Mouse (Mus musculus): Measurements from ENCODE around the gene Ppp1r9b.

The Ppp1r9b gene

DNA sequence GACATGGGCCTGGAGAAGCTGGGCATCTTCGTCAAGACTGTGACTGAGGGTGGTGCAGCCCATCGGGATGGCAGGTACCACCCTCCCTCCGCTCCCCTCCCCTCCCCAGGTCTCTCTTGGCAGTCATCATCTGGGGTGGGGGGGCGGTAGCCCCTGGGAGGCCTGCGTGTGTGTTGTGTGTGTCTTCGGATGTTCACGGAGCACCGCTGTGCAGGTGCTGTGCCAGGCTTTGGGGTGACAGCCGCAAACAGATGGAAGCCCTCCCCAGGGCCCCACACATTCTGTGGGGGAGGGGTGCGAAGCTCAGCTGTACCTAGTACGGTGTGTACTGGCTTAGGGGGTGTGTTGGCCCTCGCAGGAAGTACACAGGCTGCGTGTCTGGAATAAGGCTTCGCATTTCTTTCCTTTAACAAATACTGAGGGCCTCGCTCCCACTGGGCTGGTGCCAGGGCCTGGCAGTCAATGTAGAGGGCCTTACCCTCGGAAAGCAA is 7.3 kb downstream of the Ppp1r9b start:
- DNase-seq (ENCODE audit: low spot score in 2 of 2): peak; percentile 67 to 68

DNA sequence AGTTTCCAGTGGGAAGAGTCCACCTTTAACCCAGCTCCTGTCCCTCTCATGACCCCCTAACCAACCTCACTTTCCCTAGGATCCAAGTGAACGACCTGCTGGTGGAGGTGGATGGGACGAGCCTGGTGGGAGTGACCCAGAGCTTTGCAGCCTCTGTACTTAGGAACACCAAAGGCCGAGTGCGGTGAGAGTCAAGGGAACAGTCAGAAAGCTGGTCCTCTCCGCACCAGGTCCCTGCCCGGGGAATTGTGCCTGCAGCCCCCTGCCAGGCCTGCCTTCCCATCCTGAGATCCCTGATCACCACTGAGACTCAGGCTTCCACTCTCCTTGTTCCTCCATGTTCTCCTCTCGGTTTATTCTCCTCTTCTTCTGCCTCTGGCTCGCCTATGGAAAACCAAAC is 9.3 kb downstream of the Ppp1r9b start:
- peak; percentile 38 to 47 for DNase-seq (ENCODE audit: low spot score in 2 of 2)

DNA sequence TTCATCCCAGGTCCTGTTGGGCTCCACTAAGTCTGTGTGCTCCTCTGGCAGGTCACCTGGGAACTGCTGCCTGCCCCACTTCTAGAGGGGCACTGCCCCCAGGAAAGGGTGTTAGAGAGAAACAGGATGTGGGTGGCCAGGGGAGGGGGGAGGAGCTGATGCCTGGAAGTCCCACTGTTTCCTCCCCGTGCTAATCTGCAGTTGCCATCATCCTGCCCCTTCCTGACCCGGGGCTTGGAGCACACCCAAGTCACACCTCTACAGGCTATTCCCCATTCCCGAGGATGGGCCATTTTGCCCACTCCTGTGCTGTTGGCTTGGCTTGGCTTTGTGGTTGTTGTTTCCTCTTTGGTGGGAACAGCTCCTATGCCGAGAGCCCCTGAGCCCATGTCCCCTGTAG is 9.7 kb downstream of the Ppp1r9b start:
- peak in 1 of 2 experiments; percentile 59 for DNase-seq (ENCODE audit: low spot score in 2 of 2)

DNA sequence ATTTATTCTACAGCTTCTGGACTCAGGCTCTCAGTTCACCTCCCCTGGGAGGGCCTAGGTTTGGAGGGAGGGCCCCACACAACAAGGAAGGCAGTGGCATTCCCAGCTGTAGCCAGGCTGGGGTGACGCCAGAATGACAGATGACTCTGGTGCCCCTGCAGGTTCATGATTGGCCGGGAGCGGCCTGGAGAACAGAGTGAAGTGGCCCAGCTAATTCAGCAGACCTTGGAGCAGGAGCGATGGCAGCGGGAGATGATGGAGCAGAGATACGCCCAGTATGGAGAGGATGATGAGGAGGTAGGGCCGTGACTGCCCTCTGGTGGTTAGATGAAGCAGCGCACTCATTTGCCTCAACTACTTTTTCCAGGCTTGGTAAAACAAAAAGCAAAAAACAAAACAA is 10.2 kb downstream of the Ppp1r9b start:
- DNase-seq (ENCODE audit: low spot score in 2 of 2): peak; percentile 74 to 84

DNA sequence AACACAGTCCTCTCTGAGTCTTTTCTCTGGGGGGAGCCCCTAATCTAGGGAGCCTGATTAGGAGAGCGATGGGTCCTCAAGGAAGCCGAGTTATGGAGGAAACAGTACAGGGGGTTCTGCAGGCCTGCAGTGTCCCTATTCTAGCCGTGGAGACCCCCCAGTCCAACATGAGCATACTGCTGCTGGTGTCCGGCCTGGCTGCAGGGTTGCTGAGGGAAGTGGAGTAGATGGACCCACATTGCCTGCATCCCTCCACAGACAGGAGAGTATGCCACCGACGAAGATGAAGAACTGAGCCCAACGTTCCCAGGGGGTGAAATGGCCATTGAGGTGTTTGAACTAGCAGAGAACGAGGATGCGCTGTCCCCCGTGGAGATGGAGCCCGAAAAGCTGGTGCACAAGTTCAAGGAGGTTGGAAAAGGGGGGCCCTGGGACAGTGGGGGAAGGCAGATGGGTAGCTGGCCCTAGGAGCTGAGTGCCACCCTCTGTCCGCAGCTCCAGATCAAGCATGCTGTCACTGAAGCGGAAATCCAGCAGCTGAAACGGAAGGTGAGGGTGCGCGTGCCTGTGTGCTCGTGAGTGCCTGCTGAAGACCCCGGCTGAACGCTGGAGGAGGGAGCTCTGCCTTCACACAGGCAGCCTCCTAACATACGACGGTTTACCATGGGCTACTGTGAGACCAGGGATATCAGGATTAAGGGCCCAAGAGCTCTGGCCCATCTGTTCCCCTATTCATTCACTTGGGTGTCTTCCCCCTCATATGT is 10.9 kb downstream of the Ppp1r9b start:
- DNase-seq (ENCODE audit: low spot score in 2 of 2): no peak

DNA sequence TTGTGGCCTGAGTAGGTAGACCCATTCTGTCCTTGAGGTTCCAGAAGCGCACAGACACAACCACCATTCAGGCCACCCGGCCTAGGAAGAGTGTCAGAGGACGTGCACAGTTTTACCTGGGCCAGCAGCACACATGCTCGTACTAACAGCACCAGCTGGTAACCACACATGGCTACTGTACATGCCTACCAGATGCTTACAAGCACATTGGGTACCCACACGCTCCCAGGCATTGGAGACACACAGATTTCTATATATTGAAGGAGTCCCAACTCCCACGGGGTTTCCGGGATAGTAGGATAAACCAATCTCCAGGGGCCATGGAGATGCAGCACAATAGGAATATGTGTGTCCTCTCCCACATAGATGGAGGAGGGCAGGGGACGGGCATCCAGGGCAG is 11.9 kb downstream of the Ppp1r9b start:
- no peak for DNase-seq (ENCODE audit: low spot score in 2 of 2)

DNA sequence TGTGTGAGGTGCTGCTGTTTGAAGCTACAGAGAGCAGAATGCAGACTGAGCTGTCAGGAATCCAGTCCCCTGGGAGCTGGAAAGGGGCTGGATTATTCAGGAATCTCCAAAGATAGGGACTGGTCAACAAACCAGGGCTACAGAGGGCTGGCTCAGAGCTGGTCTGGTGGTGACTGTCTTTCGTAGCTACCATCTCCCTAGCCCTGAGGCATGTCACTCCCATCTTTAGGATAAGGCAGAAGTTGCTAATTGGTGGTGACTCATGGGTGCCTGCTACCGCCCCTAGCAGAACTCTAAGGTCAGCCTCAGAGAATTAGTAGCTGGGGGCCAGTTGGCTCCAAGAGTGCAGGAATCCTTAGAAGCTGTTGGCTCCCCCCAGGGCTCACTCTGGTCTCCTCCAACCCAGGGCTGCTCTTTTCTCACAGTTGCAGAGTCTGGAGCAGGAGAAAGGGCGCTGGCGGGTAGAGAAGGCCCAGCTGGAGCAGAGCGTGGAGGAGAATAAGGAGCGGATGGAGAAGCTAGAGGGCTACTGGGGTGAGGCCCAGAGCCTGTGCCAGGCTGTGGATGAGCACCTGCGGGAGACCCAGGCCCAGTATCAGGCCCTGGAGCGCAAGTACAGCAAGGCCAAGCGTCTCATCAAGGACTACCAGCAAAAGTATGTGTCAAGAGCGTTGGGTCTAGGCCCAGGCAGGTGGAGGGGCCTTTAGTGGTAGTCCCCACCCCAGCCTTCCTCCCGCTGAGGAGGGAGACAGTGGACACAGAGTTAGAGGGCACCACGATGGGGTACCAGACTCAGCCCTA is 13.5 kb downstream of the Ppp1r9b start:
- DNase-seq (ENCODE audit: low spot score in 2 of 2): no peak

DNA sequence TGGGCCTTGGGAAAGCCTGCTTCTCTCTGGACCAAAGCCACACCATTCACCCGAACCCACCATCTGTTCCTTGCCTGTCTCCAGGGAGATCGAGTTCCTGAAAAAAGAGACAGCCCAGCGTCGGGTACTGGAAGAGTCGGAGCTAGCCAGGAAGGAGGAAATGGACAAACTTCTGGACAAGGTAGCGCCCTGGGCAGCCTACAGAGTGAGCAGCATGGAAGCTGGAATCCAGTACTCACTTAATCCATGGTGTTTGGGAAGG is 14.0 kb downstream of the Ppp1r9b start:
- DNase-seq (ENCODE audit: low spot score in 2 of 2): no peak

DNA sequence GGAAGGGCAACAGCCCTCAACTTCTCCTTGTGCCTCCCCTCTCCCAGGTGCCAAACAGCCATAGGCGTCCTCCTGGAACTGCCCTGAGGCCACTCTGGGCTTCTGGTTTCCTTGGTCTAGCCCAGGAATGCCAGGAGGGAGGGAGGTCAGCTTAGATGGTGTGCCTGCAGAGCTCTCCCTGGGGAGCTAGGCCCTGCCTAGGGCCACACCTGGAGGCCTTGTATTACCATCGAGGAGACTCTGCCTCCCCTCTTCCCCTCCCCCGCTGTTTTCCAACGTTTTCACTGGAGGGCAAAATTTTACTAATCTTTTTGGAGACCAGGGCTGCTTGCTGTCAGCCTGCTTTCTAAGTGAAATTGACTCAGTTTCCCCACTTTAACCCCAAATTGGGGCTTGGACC is 15.2 kb downstream of the Ppp1r9b start:
- no peak for DNase-seq (ENCODE audit: low spot score in 2 of 2)

DNA sequence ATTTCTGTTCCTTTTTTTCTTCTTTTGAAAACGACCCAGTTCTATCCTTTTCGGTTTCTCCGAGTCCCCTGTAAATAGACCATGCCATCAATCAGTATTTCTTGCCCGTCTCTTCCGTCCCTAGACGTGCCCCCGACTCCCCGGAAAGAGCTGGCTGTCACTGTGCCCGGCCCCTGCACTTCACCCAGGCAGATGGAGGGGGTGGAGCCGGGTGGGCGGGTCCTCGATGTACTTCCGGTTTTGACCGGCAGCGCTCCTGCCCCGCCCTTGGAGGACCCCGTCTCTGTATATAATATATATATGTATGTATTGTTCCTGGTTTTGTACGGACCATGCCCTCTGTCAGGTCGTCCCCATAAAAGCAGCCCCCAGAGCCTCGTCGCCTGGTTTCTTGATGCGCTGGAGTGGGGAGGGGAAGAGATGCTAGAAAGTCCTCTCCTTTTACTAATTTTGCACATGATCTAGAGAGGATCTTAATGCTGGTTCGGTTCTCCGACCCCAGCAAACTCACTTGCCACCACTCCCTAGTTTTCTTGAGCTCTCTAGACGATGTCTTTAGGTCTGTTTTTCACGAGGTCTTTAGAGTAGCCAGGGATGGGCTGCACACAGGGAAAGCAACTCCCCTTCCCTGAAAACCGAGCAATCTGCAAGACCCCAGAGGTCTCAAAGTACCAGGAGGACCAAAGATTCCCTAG is 15.8 kb downstream of the Ppp1r9b start:
- DNase-seq (ENCODE audit: low spot score in 2 of 2): peak; percentile 79 to 88

DNA sequence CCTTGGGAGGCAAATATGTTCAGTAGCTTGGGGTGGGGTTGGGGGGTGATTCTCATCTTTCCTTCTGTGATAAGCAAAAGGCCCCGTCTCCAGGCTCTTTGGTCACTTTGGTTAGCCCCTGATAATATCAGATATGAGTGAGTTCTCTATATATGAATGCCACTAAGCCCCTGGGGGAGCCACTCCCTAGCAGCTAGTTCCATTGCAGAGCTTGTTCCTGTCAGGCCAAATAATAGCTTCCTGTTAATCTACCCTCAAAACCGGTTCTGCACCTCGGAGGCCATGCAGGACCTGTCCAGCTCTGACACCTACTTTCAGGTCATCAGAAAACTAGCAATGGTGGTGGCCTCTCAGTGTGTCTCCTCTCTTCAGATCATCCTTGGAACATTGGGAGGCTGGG is 16.6 kb downstream of the Ppp1r9b start:
- no peak for DNase-seq (ENCODE audit: low spot score in 2 of 2)

DNA sequence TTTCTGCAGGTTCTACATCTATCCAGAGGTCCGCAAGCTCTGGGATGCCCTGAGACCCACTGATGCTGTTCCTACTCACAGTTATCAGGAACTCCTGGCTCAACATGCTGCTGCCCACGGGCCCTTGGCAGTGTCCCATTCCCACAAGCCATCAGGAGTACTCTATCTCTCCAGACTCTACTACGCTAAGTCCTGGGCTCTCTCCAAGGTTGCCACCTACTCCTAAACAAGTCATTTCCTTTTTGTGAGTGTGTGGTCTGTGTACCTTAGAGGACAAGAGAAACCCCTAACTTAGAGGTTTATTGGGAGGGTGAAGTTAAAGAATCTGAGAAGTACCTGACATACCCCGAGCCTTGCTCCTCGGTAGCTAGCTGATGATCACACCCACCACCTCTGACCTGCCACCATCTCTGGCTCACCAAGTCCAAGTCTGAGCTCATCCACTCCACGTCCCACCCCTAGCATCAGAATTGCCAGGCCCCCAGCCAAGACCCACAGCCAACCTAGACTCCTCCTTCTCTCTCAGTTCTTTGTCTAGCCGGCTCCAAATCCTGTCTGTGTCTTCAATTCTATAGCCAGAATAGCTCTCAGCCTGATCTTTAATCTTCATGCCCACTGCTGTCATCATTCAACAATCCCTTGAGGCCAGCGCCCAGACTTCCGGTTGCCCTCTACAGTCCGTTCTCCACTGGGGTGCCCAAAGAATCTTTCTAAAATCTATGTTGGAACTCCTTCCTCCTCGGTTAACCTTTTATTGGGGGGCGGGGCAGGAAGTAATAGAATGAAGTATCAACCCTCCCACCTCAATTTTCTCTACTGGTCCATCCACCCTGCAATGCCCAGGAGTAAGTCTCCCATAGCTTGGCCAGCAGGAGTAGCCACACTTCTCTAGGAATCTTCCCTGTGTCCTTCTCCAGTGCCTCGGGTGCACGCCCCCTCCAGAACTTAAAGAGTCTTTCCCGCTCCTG is 18.1 kb downstream of the Ppp1r9b start:
- DNase-seq (ENCODE audit: low spot score in 2 of 2): peak in 1 of 2 experiments; percentile 69

DNA sequence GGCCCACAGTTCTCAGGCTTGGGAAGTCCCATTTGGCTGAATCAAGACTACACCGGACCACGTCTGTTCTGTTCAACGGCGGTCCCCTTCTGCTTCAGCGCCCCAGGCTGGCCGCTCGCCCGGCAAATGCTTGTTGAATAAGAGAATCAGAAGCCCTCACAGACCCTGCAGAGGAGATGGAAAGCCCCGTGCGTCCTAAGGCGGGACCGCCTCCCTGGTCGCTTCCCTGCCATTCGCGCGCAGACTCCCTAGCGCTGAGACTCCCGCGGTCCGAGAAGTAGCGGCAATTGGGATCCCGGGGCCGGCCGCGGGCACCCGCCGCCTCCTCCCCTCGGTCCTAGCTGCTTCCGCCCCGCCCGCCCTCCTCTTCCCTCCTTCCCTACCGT is 18.8 kb downstream of the Ppp1r9b start, which contains the start of gene Samd14:
TSS of gene Samd14 (plus strand) at position 251 of the 386 bp plus-strand sequence.
- DNase-seq (ENCODE audit: low spot score in 2 of 2): peak in 1 of 2 experiments; percentile 74

DNA sequence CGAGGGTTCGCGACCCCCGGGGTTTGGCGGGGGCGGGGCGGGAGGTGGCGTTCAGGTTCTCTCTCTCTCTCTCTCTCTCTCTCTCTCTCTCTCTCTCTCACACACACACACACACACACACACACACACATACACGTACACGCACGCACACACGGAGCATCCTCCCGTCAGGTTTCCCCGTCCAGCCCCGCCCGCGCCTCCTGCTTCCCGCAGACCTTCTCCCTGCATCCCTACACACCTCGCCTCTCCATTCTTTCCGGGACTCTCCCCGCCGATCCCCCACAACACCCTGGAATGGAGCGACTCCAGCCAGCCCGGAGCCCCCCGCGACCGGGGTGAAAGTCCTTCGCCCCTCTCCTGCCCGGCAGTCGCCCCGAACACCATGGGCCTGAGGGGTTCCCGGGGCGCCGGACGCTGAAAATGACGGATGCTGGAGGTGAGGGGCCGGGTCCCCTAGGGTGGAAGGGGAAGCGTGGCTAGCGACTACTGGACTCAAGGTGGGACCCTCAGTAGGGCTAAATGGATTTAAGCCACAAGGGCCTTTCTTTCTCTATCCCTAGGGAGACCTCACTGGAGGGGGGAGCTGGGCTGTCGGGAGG is 19.4 kb downstream of the Ppp1r9b start:
- DNase-seq (ENCODE audit: low spot score in 2 of 2): peak; percentile 70 to 74

DNA sequence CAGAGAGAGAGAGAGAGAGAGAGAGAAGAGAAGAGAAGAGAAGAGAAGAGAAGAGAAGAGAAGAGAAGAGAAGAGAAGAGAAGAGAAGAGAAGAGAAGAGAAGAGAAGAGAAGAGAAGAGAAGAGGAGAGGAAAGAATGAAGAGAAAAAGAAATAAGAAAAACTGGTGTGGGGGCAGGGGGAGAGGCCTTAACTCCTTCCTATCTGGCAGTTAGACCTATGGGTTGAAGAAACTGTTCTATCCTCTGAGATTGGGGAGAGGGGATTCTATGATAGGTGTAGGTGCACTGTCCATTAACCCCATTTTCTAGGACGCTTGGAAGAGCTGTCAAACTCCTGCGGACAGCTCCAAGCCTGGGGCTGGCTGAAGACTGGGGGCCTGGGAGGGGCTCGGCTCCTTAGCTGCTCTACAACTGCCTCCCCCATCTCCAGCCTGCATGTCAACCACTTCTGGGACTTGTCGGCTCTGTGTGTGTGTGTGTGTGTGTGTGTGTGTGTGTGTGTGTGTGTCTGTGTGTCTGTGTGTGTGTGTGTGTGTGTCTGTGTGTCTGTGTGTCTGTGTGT is 20.1 kb downstream of the Ppp1r9b start:
- DNase-seq (ENCODE audit: low spot score in 2 of 2): peak; percentile 58 to 62

DNA sequence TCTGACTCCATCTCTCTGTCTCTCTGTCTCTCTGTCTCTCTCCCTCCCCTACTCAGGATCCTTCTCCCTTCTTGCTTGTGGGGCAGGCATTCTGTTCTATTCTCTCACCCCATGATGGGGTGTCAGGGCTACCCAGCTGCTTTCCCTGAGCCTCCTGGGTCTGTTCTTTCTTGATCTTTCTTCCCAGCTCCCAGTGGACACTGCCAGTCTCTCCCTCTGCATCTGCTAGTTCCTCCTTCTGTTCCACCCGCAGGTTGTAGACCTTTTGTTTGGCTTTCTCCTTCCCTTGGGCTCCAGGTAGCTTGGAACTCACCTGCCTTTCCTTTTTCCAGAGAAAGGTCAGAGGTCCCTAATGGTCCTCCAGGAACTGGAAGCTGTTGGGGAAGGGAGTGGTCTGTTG is 20.6 kb downstream of the Ppp1r9b start:
- peak in 1 of 2 experiments; percentile 68 for DNase-seq (ENCODE audit: low spot score in 2 of 2)

DNA sequence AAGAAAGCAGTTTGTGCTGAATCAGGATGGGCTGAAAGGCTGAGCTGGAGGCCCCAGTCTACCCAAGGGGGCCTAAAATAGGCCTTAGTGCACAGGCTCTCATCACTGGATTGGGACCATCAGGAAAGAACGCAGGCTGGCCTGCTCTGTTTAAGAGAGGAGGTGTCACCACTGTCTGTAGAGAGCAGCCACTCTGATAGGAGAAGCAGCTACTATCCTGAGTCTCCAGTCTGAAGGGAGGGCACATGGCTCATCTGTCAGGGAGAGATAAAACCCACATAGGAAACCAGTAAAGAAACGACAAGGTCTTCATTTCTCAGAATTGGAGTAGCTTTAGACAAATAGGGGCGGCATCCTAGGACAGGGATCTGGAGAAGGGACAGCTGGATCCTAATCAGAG is 21.2 kb downstream of the Ppp1r9b start:
- DNase-seq (ENCODE audit: low spot score in 2 of 2): peak; percentile 80 to 85

DNA sequence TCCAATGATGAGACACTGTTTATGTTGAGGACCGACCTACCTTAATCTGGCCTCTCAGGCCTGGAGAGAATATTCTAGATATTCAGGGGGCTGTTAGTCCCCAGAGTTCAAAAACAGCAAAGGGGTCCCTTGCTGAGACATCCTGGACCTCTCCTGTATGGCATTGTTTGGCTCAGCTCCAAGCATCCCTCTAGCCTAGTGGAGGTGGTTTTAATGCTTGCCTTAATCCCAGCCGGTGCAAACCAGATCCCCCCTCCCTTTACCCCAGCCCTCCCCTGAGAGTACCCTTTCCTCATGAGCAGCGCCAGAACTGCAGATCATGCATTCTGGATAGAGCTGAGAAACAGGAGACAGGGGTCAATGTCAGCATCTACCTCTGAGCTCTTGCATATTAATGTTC is 21.7 kb downstream of the Ppp1r9b start:
- peak in 1 of 2 experiments; percentile 30 for DNase-seq (ENCODE audit: low spot score in 2 of 2)

DNA sequence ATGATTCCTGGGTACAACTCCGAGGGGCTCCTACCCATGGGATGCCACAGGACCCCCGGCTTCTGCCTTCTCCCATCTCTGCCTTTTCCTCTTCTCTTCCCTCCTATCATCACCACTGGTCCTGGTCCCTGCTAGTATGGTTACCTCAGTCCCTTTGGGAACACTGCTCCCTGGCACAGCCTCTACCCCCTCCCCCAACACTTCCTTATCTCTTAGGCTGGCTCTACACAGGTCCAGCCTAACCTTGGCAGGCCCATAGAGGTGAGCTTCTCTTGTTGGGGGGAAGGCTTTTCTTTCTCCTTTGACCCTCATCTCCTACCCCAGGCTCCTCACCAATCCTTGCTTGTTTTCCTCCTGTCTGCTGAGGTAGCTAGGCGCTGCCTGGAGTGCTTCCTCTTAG is 24.6 kb downstream of the Ppp1r9b start:
- no peak for DNase-seq (ENCODE audit: low spot score in 2 of 2)

DNA sequence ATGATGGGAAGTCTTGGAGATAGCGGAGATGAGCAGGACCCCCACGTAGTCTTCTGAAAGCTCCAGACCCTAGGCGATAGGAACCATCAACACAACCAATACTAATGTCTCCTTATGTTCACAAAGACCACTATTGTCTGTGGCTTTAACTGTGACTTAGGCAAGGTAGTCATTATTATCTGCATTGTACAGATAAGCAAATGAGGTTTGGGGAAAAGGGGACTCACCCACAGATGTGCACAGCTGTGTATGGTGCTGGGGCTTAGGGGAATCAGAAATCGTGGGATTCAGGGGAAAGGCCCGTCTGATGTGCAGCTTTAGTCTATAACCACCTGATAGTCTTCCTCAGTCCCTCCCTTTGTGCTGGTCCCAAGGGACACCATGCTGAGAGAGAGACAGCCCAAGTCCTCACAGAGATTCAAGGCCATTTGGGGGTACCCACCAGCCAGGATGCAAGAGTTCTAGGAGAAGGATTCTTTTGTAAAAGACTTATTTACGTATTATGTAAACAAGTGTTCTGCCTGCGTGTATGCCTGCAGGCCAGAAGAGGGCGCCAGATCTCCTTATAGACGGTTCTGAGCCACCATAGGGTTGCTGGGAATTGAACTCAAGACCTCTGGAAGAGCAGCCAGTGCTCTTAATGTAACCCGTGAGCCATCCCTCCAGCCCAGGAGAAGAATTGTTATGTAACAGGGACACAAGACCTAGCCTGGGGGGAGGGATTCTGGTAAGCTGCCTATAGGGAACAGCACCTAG is 31.6 kb downstream of the Ppp1r9b start:
- DNase-seq (ENCODE audit: low spot score in 2 of 2): no peak
